Mouse (Mus musculus): ENCODE results near the gene Nek1.

DNA sequence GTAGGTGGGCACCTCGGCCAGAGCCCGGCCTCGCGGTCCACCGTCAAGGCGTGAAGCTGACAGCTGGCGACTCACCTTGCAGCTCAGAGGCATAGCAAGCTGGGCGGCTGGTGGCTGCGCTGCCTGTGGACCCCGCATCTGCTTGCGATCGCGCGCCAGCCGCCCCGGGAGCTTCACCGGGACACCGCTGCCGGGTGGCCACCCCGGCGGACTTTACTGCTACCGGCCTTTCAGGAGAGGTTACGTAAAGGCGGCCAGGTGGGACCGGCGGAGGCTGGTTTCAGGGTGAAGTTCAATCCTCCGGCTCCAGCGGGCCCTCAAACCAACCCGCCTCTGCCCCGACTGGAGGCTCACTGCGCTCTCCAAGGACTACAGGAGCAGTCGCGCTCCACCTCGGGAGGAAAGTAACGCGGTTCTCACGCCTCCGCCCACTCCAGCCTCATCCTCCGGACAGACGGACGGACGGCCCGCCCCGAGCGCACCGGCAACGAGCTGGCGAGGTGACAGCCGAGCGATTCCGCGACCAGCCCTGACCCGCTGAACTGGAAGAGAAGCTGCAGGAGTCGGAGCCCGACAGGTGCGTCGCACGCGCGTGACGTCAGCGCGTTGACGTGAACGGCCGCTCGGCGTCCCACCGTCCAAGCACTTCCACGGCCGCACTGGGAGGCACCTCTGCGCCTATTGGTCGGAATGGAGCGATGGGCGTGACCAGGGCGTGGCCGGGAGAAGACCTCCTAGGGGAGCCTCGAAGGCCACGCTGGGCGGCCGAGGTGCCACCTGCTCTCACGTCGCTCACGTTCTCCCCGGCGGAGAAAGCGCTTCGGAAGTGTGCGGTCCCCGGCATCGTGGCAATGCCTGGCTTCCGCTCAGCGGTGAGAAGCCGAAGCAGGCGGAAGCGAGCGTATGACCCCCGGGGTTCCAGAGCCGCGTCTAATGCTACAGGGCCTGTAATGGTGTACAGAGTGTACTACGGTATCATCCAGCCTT lies 10.0 kb upstream of the Nek1 start, which contains the start of gene Clcn3:
- TF ChIP-seq CTCF (IDR thresholded peaks at IDR 0.05; ENCODE audit: low read depth) (peak; percentile 32; the same call in 1 of the 2 replicates), EP300 (IDR thresholded peaks at IDR 0.05; ENCODE audit: low read depth) (peak; percentile 55; the same call in 1 of the 2 replicates)
